Mouse (Mus musculus) embryo, embryonic 9.5 days (tissue): ENCODE data around the gene Hs6st3.

Experiments
- DNase-seq: peaks from one replicate; pipeline ENCODE4 v3.0.0-alpha.2; 2017; ENCODE audit errors: extremely low spot score

The Hs6st3 gene

GRCm38 (mm10) chr14:119137906-119138785 is at the start of gene Hs6st3:
Gene Hs6st3 (plus strand): TSS chr14:119138341.
- peak; percentile 38 for DNase-seq

- DNase-seq, result peak; percentile 92
Measured at GRCm38 (mm10) chr14:119098851-119099569, 39.1 kb upstream of the Hs6st3 start, which contains the start of gene Uggt2. Gene Uggt2 (minus strand): TSS chr14:119099430.

GRCm38 (mm10) chr14:119099570-119099891 is 38.6 kb upstream of the Hs6st3 start:
- DNase-seq, result no peak

- DNase-seq, result no peak
Measured at GRCm38 (mm10) chr14:119107591-119107990, 30.6 kb upstream of the Hs6st3 start.

GRCm38 (mm10) chr14:119108776-119109301 is 29.3 kb upstream of the Hs6st3 start:
- no peak for DNase-seq

- DNase-seq, result no peak
Measured at GRCm38 (mm10) chr14:119109776-119110218, 28.3 kb upstream of the Hs6st3 start.

- no peak for DNase-seq
Measured at GRCm38 (mm10) chr14:119112558-119112957, 25.6 kb upstream of the Hs6st3 start.

- no peak for DNase-seq
Measured at GRCm38 (mm10) chr14:119123582-119123981, 14.6 kb upstream of the Hs6st3 start.

GRCm38 (mm10) chr14:119124061-119124460 is 14.1 kb upstream of the Hs6st3 start:
- peak; percentile 56 for DNase-seq

- DNase-seq, result no peak
Measured at GRCm38 (mm10) chr14:119125840-119126239, 12.3 kb upstream of the Hs6st3 start.

- no peak for DNase-seq
Measured at GRCm38 (mm10) chr14:119127330-119127729, 10.8 kb upstream of the Hs6st3 start.

GRCm38 (mm10) chr14:119137512-119137905 is 632 bp upstream of the Hs6st3 start:
- peak; percentile 80 for DNase-seq

- peak; percentile 35 for DNase-seq
Measured at GRCm38 (mm10) chr14:119138786-119139100, 602 bp downstream of the Hs6st3 start.

GRCm38 (mm10) chr14:119139381-119139950 is 1.3 kb downstream of the Hs6st3 start:
- no peak for DNase-seq

- no peak for DNase-seq
Measured at GRCm38 (mm10) chr14:119153088-119153487, 14.9 kb downstream of the Hs6st3 start.

GRCm38 (mm10) chr14:119193905-119194304 is 55.8 kb downstream of the Hs6st3 start:
- no peak for DNase-seq

- DNase-seq, result no peak
Measured at GRCm38 (mm10) chr14:119203508-119203907, 65.4 kb downstream of the Hs6st3 start.

GRCm38 (mm10) chr14:119215576-119216309 is 77.6 kb downstream of the Hs6st3 start:
- DNase-seq, result no peak

GRCm38 (mm10) chr14:119227709-119228338 is 89.7 kb downstream of the Hs6st3 start:
- no peak for DNase-seq

GRCm38 (mm10) chr14:119233598-119233997 is 95.5 kb downstream of the Hs6st3 start:
- no peak for DNase-seq

GRCm38 (mm10) chr14:119247131-119247530 is 109.0 kb downstream of the Hs6st3 start:
- DNase-seq, result no peak
